Mouse (Mus musculus) spleen, adult 2 months (tissue): ENCODE data around the gene Stk16. TPM values are rescaled to one million over a fixed set of nuclear protein-coding genes. Genes with fewer than 3 reads are reported as not detected.

ENCODE experiments used
- DNase-seq, 2 experiments: peaks; one replicate each; pipeline versions ENCODE4 v3.0.0 to v3.0.0-alpha.2; 2012 to 2021; ENCODE audit warnings: low spot score in 2 of 2, low read depth in 1 of 2
- H3K27ac ChIP-seq: fragments of 200-500 bp; 2 replicates; pipeline ENCODE4 v1.5.1; 2012; ENCODE audit warnings: low read length, inconsistent platforms; ENCODE audit not compliant: insufficient read depth
- H3K27me3 ChIP-seq: fragments of 200-500 bp; 2 replicates; pipeline ENCODE4 v1.6.1; 2012; ENCODE audit warnings: mild to moderate bottlenecking, moderate library complexity, low read length, inconsistent platforms; ENCODE audit not compliant: control insufficient read depth, insufficient read depth
- H3K36me3 ChIP-seq: fragments of 200-500 bp; 2 replicates; pipeline ENCODE4 v1.6.1; 2012; ENCODE audit warnings: mild to moderate bottlenecking, low read length, inconsistent platforms; ENCODE audit not compliant: control insufficient read depth, insufficient read depth
- H3K4me1 ChIP-seq: fragments of 200-500 bp; 2 replicates; pipeline ENCODE4 v1.6.1; 2011; ENCODE audit warnings: inconsistent platforms; ENCODE audit not compliant: control insufficient read depth, insufficient read depth, insufficient read length
- H3K4me3 ChIP-seq: fragments of 200-500 bp; 2 replicates; pipeline ENCODE4 v1.5.1; 2011; ENCODE audit warnings: mild to moderate bottlenecking, inconsistent platforms; ENCODE audit not compliant: insufficient read depth, insufficient read length; ENCODE audit errors: extremely low read depth
- CTCF ChIP-seq: fragments of 200-500 bp; IDR thresholded peaks from 2 replicates; pipeline ENCODE4 v1.5.1; 2011; ENCODE audit warnings: mild to moderate bottlenecking, inconsistent platforms; ENCODE audit not compliant: insufficient read depth, insufficient read length, insufficient replicate concordance; ENCODE audit errors: extremely low read depth
- POLR2A ChIP-seq: fragments of 200-500 bp; IDR thresholded peaks from 2 replicates; pipeline ENCODE4 v1.6.1; 2011; ENCODE audit warnings: low read depth, low read length, inconsistent platforms
- WGBS: fragments of 180-500 bp; shearing (Covaris S2); methylation state at CpG from one replicate; pipeline ENCODE4 v1.1.7; 2018; 5-methylcytosine and 5-hydroxymethylcytosine counted together
- polyA plus RNA-seq: library from polyadenylated mRNA; depleted of rRNA; stranded (reverse); fragments of >200 nt; gene quantifications from 2 replicates; pipeline ENCODE4 v1.2.3, GENCODE M21; 2012

Stk16 gene
- polyA plus RNA-seq, 1 experiment: 131 TPM

DNA sequence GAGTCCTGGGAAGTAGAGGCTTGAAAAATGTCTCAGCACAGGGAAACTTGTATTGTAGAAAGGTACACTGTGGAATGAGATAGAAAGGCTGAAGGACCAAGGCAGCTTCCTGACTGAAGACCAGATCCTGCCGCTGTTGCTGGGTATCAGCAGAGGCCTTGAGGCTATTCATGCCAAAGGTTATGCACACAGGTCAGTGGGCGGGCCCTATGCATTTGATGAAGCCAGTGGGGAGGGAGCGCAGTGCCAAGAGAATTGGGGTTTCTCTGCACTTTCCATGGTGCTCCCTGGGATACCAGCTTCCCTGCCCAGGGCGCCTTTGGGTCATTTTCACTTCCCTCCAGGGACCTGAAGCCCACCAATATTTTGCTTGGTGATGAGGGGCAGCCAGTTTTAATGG, 1.9 kb downstream of the Stk16 start:
- Histone ChIP-seq H3K27me3 (no peaks in the 10 kb centered on the region), H3K4me3 (no peak overlapping the region), H3K27ac (no peak overlapping the region), H3K4me1 (peaks cover 28% of the 10 kb centered on the region; the same call in 1 of the 2 replicates), H3K36me3 (peaks cover 20% of the 10 kb centered on the region)
- 82% methylated on average over 4 of the region's 4 CpGs for WGBS
- TF ChIP-seq CTCF: no peak
- TF ChIP-seq POLR2A: no peak
- DNase-seq: no peak

GRCm38 (mm10) chr1:75213096-75213495, 2.5 kb downstream of the Stk16 start:
- TF ChIP-seq POLR2A: no peak
- no peak for TF ChIP-seq CTCF
- H3K36me3 ChIP-seq: peaks cover 20% of the 10 kb centered on the region
- H3K27ac ChIP-seq: no peak overlapping the region
- no peak for DNase-seq
- no peak overlapping the region for H3K4me3 ChIP-seq
- H3K4me1 ChIP-seq: peaks cover 32% of the 10 kb centered on the region; the same call in 1 of the 2 replicates
- no peaks in the 10 kb centered on the region for H3K27me3 ChIP-seq
- 13% methylated on average over 7 of the region's 7 CpGs for WGBS

GRCm38 (mm10) chr1:75214442-75214841, 3.8 kb downstream of the Stk16 start:
- 75% methylated on average over 2 of the region's 2 CpGs for WGBS
- TF ChIP-seq POLR2A: no peak
- no peak for DNase-seq
- no peaks in the 10 kb centered on the region for H3K27me3 ChIP-seq
- peaks cover 20% of the 10 kb centered on the region for H3K36me3 ChIP-seq
- no peak overlapping the region for H3K4me3 ChIP-seq
- peak overlapping the region; percentile 16; the same call in 1 of the 2 replicates for H3K27ac ChIP-seq
- peaks cover 26% of the 10 kb centered on the region; the same call in 1 of the 2 replicates for H3K4me1 ChIP-seq

DNA sequence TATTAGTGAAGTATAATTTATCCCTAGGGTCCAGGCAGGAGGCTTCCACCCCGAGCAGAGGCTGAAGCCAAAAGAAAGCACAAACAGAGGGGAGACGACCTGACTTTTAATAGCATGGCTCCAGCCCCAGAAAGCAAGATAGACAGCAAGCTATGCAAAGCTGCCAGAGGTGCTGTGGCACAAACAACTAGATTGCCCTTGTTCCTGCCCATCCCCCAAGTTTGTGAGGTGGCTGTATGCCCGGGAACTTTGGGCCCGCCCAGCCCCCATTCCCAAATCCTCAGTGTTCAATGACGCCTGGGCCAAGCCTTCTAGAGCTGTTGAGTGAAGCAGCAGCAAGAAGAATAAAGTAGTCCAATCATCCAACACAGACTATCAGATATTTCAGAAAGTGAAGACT, 4.2 kb downstream of the Stk16 start:
- Histone ChIP-seq H3K4me3 (no peak overlapping the region), H3K36me3 (peaks cover 20% of the 10 kb centered on the region), H3K4me1 (peaks cover 28% of the 10 kb centered on the region; the same call in 1 of the 2 replicates), H3K27ac (no peak overlapping the region), H3K27me3 (no peaks in the 10 kb centered on the region)
- no peak for TF ChIP-seq CTCF
- no peak for TF ChIP-seq POLR2A
- DNase-seq: no peak
- 60% methylated on average over 5 of the region's 5 CpGs for WGBS

GRCm38 (mm10) chr1:75215785-75216184, 5.1 kb downstream of the Stk16 start:
- no peak overlapping the region for H3K27ac ChIP-seq
- TF ChIP-seq CTCF (no peak), POLR2A (no peak)
- no peak overlapping the region for H3K4me3 ChIP-seq
- DNase-seq: no peak
- H3K27me3 ChIP-seq: no peaks in the 10 kb centered on the region
- H3K4me1 ChIP-seq: peaks cover 28% of the 10 kb centered on the region; the same call in 1 of the 2 replicates
- H3K36me3 ChIP-seq: peaks cover 20% of the 10 kb centered on the region
- WGBS: 87% methylated on average over 9 of the region's 9 CpGs

GRCm38 (mm10) chr1:75216797-75217585, 6.4 kb downstream of the Stk16 start:
- peaks cover 20% of the 10 kb centered on the region for H3K36me3 ChIP-seq
- TF ChIP-seq CTCF (no peak), POLR2A (no peak)
- H3K27ac ChIP-seq: peak overlapping the region; percentile 50
- DNase-seq: no peak
- no peaks in the 10 kb centered on the region for H3K27me3 ChIP-seq
- H3K4me1 ChIP-seq: peaks cover 24% of the 10 kb centered on the region; the same call in 1 of the 2 replicates
- WGBS: 55% methylated on average over 13 of the region's 13 CpGs
- peak overlapping the region; percentile 86 for H3K4me3 ChIP-seq

- peaks cover 20% of the 10 kb centered on the region; the same call in 1 of the 2 replicates for H3K4me1 ChIP-seq
- no peaks in the 10 kb centered on the region for H3K27me3 ChIP-seq
- DNase-seq: no peak
- WGBS: 2% methylated on average over 6 of the region's 6 CpGs
- H3K36me3 ChIP-seq: peaks cover 20% of the 10 kb centered on the region
- H3K27ac ChIP-seq: peak overlapping the region; percentile 34
- H3K4me3 ChIP-seq: peak overlapping the region; percentile 86
- TF ChIP-seq CTCF (no peak), POLR2A (no peak)
These were observed 7.2 kb downstream of the Stk16 start for GRCm38 (mm10) chr1:75217893-75218226.
